8 mouse cellular contexts compared by ENCODE assay signal in the genomic region with DNA sequence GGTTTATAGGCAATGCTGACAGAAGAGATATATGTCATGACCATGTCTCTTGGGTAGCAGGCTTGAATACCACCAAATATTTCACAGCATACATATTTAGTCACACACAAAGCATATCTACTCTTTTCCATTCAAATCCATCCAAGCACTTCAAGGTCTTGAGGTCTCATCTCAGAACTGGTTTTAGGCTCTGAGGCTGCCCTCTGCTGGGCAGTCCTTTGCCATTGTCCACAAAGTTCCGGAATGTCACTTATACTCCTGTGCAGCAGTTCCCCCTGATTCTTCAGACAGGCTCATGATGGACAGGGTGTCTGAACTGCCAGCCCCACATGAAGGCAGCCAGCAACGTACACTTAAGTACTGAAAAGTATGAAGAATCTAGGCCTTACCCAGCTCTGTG. TPM values are rescaled to one million over a fixed set of nuclear protein-coding genes. Genes with fewer than 3 reads are reported as not detected.
DNase-seq lines count a peak whose midpoint lies in the region; ATAC-seq and TF ChIP-seq lines count a peak whose summit lies in the region.
"Had no signal": no experiment of that assay in that cellular context is flagged by ENCODE, and none has a peak within 500 bp of the region (broad histone marks: within the 10 kb centered on the region; RNA-seq: fewer than 3 reads in every experiment).

No protein-coding gene starts in this region.

- H3K9me3 ChIP-seq in kidney, embryonic 15.5 days (replicated peaks): no peaks in the 10 kb centered on the region
- H3K9me3 ChIP-seq in liver, postnatal 0 days (ENCODE audit: low read length): no peaks in the 10 kb centered on the region
- H3K9me3 ChIP-seq: limb, embryonic 12.5 days had no signal

- no peak for TF ChIP-seq EP300 in liver, postnatal 0 days (IDR thresholded peaks at IDR 0.05; ENCODE audit: low read depth)

- H3K4me2 ChIP-seq in kidney, embryonic 15.5 days: no peak overlapping the region
- no peak overlapping the region for H3K4me2 ChIP-seq in liver, postnatal 0 days (ENCODE audit: low read depth, low read length)
- H3K4me2 ChIP-seq: limb, embryonic 12.5 days had no signal

- no peak overlapping the region for H3K9ac ChIP-seq in kidney, embryonic 15.5 days
- no peak overlapping the region for H3K9ac ChIP-seq in liver, postnatal 0 days (replicated peaks)
- H3K9ac ChIP-seq: limb, embryonic 12.5 days had no signal

- WGBS in kidney, embryonic 15.5 days: 47% methylated on average over 2 of the region's 2 CpGs
- 57% methylated on average over 2 of the region's 2 CpGs for WGBS in liver, postnatal 0 days (ENCODE audit: insufficient replicate concordance)

- peak; percentile 68 for TF ChIP-seq CTCF in liver, postnatal 0 days (IDR thresholded peaks at IDR 0.05; ENCODE audit: low read depth)

- peak; percentile 49 for DNase-seq in kidney, adult 11 months
- peak; percentile 37 for DNase-seq in ES-CJ7 (ENCODE audit: low read depth, low spot score)
- DNase-seq in adrenal gland, postnatal 36 days: peak; percentile 58 to 75
- DNase-seq in liver, postnatal 0 days: peak; percentile 35
- no peak for DNase-seq in Muller cell, postnatal 12 days (ENCODE audit: inconsistent ontology term)

- H3K27ac ChIP-seq in kidney, embryonic 15.5 days: no peak overlapping the region
- H3K27ac ChIP-seq in liver, postnatal 0 days (ENCODE audit: low read depth): no peak overlapping the region
- H3K27ac ChIP-seq: limb, embryonic 12.5 days had no signal

- no peak for ATAC-seq in kidney, embryonic 15.5 days (replicated peaks; ENCODE audit: low FRiP score)
- ATAC-seq in liver, postnatal 0 days: no peak
- no peak for ATAC-seq in erythroid progenitor cell, adult 5-6 weeks (replicated peaks; ENCODE audit: low FRiP score, poor library complexity, severe bottlenecking)

- H3K36me3 ChIP-seq in kidney, embryonic 15.5 days: peaks cover 36% of the 10 kb centered on the region
- peaks cover 12% of the 10 kb centered on the region for H3K36me3 ChIP-seq in liver, postnatal 0 days (replicated peaks; ENCODE audit: insufficient read depth, low read length)

- peaks cover 23% of the 10 kb centered on the region for H3K4me1 ChIP-seq in kidney, embryonic 15.5 days
- H3K4me1 ChIP-seq in liver, postnatal 0 days (ENCODE audit: insufficient read depth): peaks cover 9% of the 10 kb centered on the region

- peaks cover 24% of the 10 kb centered on the region for H3K27me3 ChIP-seq in kidney, embryonic 15.5 days
- peaks cover 13% of the 10 kb centered on the region for H3K27me3 ChIP-seq in liver, postnatal 0 days (ENCODE audit: insufficient read depth, low read length)

- no peak overlapping the region for H3K4me3 ChIP-seq in kidney, embryonic 15.5 days (replicated peaks)
- H3K4me3 ChIP-seq in liver, postnatal 0 days (ENCODE audit: low read depth, low read length): no peak overlapping the region
- H3K4me3 ChIP-seq: limb, embryonic 12.5 days had no signal

RNA-seq across cellular contexts. Expression of a gene that starts 4.8 kb away (rescaled TPM):
- polyA plus RNA-seq in kidney, embryonic 15.5 days (2015; fragmentation: Nextera tagmentation; extraction: Ambion mirVana): 0.66 and 0.90 TPM in 2 replicates
- under 1 TPM; 0.33 to 0.46 TPM for total RNA-seq in adrenal gland, postnatal 36 days (2021)
- 0.06 and 0.13 TPM in 2 replicates for polyA plus RNA-seq in liver, postnatal 0 days (2015; fragmentation: Nextera tagmentation; extraction: Ambion mirVana)
- total RNA-seq in erythroid progenitor cell, adult 5-6 weeks (2015; ENCODE audit: low replicate concordance): 1.7 and 2.9 TPM in 2 replicates
- 1.8 and 2.7 TPM in 2 replicates for total RNA-seq in erythroid progenitor cell, adult 5-6 weeks (2017; ENCODE audit: low replicate concordance)

RNA-seq across cellular contexts. Expression of a gene that starts 5.1 kb away (rescaled TPM):
- polyA plus RNA-seq in kidney, embryonic 15.5 days (2015; fragmentation: Nextera tagmentation; extraction: Ambion mirVana): 1.8 and 2.1 TPM in 2 replicates
- total RNA-seq in adrenal gland, postnatal 36 days (2021): 10 to 100 TPM; 33.7 to 40.7 TPM
- 1.2 and 1.4 TPM in 2 replicates for polyA plus RNA-seq in liver, postnatal 0 days (2015; fragmentation: Nextera tagmentation; extraction: Ambion mirVana)
- total RNA-seq in erythroid progenitor cell, adult 5-6 weeks (2015; ENCODE audit: low replicate concordance): 10.5 and 13.8 TPM in 2 replicates
- total RNA-seq in erythroid progenitor cell, adult 5-6 weeks (2017; ENCODE audit: low replicate concordance): 7.6 and 16.3 TPM in 2 replicates

RNA-seq across cellular contexts. Expression of a gene that starts 24.4 kb away (rescaled TPM):
- 56.0 and 56.1 TPM in 2 replicates for polyA plus RNA-seq in kidney, embryonic 15.5 days (2015; fragmentation: Nextera tagmentation; extraction: Ambion mirVana)
- 10 to 100 TPM; 76.8 to 79.5 TPM for total RNA-seq in adrenal gland, postnatal 36 days (2021)
- 61.2 and 62.1 TPM in 2 replicates for polyA plus RNA-seq in liver, postnatal 0 days (2015; fragmentation: Nextera tagmentation; extraction: Ambion mirVana)
- total RNA-seq in erythroid progenitor cell, adult 5-6 weeks (2015; ENCODE audit: low replicate concordance): 11.2 and 13.8 TPM in 2 replicates
- total RNA-seq in erythroid progenitor cell, adult 5-6 weeks (2017; ENCODE audit: low replicate concordance): 12.8 and 19.0 TPM in 2 replicates
